Mouse (Mus musculus) olfactory bulb, adult 2 months (tissue): ENCODE data around the gene Dis3. TPM values are rescaled to one million over a fixed set of nuclear protein-coding genes. Genes with fewer than 3 reads are reported as not detected.

Source experiments
- H3K27ac ChIP-seq: fragments of 200-500 bp; 2 replicates; pipeline ENCODE4 v1.5.1; 2012; ENCODE audit warnings: low read depth, low read length; ENCODE audit not compliant: insufficient read depth
- H3K4me1 ChIP-seq: fragments of 200-500 bp; 2 replicates; pipeline ENCODE4 v1.6.1; 2012; ENCODE audit warnings: low read length; ENCODE audit not compliant: control insufficient read depth, insufficient read depth
- H3K4me3 ChIP-seq: fragments of 200-500 bp; 2 replicates; pipeline ENCODE4 v1.5.1; 2012; ENCODE audit warnings: mild to moderate bottlenecking, low read depth, low read length, moderate library complexity; ENCODE audit not compliant: insufficient read depth
- CTCF ChIP-seq: fragments of 200-500 bp; IDR thresholded peaks from 2 replicates; pipeline ENCODE4 v1.5.1; 2012; ENCODE audit warnings: low read depth, mild to moderate bottlenecking, low read length, moderate library complexity; ENCODE audit not compliant: insufficient read depth
- POLR2A ChIP-seq: fragments of 200-500 bp; IDR thresholded peaks from 2 replicates; pipeline ENCODE4 v1.6.1; 2012; ENCODE audit warnings: mild to moderate bottlenecking, low read depth, low read length, moderate library complexity; ENCODE audit not compliant: insufficient read depth
- WGBS: fragments of 180-500 bp; shearing (Covaris S2); methylation state at CpG from one replicate; pipeline ENCODE4 v1.1.7; 2018; 5-methylcytosine and 5-hydroxymethylcytosine counted together
- polyA plus RNA-seq: library from polyadenylated mRNA; stranded (reverse); fragments of >200 nt; gene quantifications from 2 replicates; pipeline ENCODE4 v1.2.4, GENCODE M21; 2012; ENCODE audit warnings: low replicate concordance; ENCODE audit not compliant: missing spikeins, insufficient read depth, insufficient read length

The Dis3 gene
- polyA plus RNA-seq, 1 experiment: not detected

DNA sequence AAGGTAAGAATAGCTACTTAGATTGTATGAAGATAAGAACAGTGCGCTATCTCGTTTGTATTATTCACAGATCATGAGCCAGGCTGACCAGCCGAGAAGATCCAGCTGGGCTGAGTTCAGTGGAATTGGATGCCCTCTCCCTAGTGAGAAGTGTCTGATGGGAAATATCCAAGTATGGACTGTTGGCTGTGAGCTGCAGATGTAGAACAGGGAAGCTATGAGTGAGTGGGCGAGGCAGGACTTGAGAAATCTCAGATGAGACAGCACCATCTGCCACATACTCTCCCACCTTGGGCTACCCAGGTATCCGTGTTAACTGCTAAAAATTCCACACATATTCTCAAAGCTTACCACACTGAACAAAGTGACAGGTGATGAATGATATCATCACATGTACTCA, 69.6 kb downstream of the Dis3 start:
- no peaks in the 10 kb centered on the region for H3K4me1 ChIP-seq
- TF ChIP-seq CTCF (no peak), POLR2A (no peak)
- no peak overlapping the region for H3K27ac ChIP-seq
- WGBS: 81% methylated on average over 5 of the region's 5 CpGs
- no peak overlapping the region for H3K4me3 ChIP-seq

Other genes with a start within 250 kb of the Dis3 start
- gene Rpl36a-ps1, start 105.5 kb downstream of the Dis3 start, polyA plus RNA-seq: not detected in 2 replicates
- not detected in 2 replicates for gene Mzt1, start 53.6 kb downstream of the Dis3 start, polyA plus RNA-seq
- not detected in 2 replicates for gene Bora, start 53.5 kb downstream of the Dis3 start, polyA plus RNA-seq
- not detected in 2 replicates for gene Pibf1, start 346 bp downstream of the Dis3 start, polyA plus RNA-seq
- not detected in 2 replicates for gene Klf5, start 198.9 kb upstream of the Dis3 start, polyA plus RNA-seq